Mouse (Mus musculus) myocyte (in vitro differentiated cells): Measurements from ENCODE around the gene Gm37240.

Experiments used
- CEBPB ChIP-seq: IDR thresholded peaks from 2 replicates; pipeline ENCODE4 v1.6.1; 2011; ENCODE audit warnings: mild to moderate bottlenecking, moderate library complexity; ENCODE audit not compliant: poor library complexity, insufficient read depth, severe bottlenecking
- E2F4 ChIP-seq: IDR thresholded peaks from one replicate; pipeline ENCODE4 v1.6.1; 2011; ENCODE audit warnings: mild to moderate bottlenecking, control low read depth, moderate library complexity; ENCODE audit not compliant: insufficient read depth
- MAX ChIP-seq: IDR thresholded peaks from one replicate; pipeline ENCODE4 v1.6.1; 2011; ENCODE audit warnings: low read depth, mild to moderate bottlenecking, control low read depth
- MYOD1 ChIP-seq, 3 experiments: IDR thresholded peaks; one replicate each; pipeline ENCODE4 v1.6.1; 2011; ENCODE audit warnings: control low read depth in 2 of 3, low read depth in 2 of 3, mild to moderate bottlenecking in 2 of 3, moderate library complexity in 1 of 3; ENCODE audit not compliant: insufficient read length in 2 of 3, control insufficient read depth in 1 of 3
- MYOG ChIP-seq, 3 experiments: IDR thresholded peaks; one replicate each; pipeline ENCODE4 v1.6.1; 2011; ENCODE audit warnings: control low read depth in 2 of 3, low read depth in 2 of 3, mild to moderate bottlenecking in 2 of 3; ENCODE audit not compliant: insufficient read length in 2 of 3, control insufficient read depth in 1 of 3, insufficient read depth in 1 of 3
- POLR2A ChIP-seq: IDR thresholded peaks from one replicate; pipeline ENCODE4 v1.6.1; 2011; ENCODE audit warnings: low read depth, mild to moderate bottlenecking, control low read depth, moderate library complexity; ENCODE audit not compliant: insufficient read length
- POLR2AphosphoS2 ChIP-seq: IDR thresholded peaks from one replicate; pipeline ENCODE4 v1.6.1; 2011; ENCODE audit warnings: low read depth, control low read depth; ENCODE audit not compliant: insufficient read length
- REST ChIP-seq: IDR thresholded peaks from one replicate; pipeline ENCODE4 v1.6.1; 2011; ENCODE audit warnings: mild to moderate bottlenecking, control low read depth, moderate library complexity; ENCODE audit not compliant: insufficient read depth, insufficient read length
- SRF ChIP-seq: IDR thresholded peaks from one replicate; pipeline ENCODE4 v1.6.1; 2011; ENCODE audit warnings: low read depth; ENCODE audit not compliant: control insufficient read depth, insufficient read length
- TCF12 ChIP-seq: IDR thresholded peaks from one replicate; pipeline ENCODE4 v1.6.1; 2011; ENCODE audit warnings: mild to moderate bottlenecking, control low read depth; ENCODE audit not compliant: poor library complexity, insufficient read depth, severe bottlenecking
- TCF3 ChIP-seq: IDR thresholded peaks from one replicate; pipeline ENCODE4 v1.6.1; 2011; ENCODE audit warnings: low read depth, control low read depth; ENCODE audit not compliant: insufficient read length
- USF1 ChIP-seq: IDR thresholded peaks from one replicate; pipeline ENCODE4 v1.6.1; 2011; ENCODE audit warnings: low read depth, mild to moderate bottlenecking, control low read depth, moderate library complexity

GRCm38 (mm10) chr3:85850079-85850478 lies 37.2 kb downstream of the Gm37240 start:
- TF ChIP-seq POLR2A (no peak), USF1 (no peak), POLR2AphosphoS2 (no peak), E2F4 (no peak), MYOG (IDR thresholded peaks at IDR 0.05; ENCODE audit: control insufficient read depth in 1 of 3, insufficient read depth in 1 of 3, insufficient read length in 2 of 3, low read depth in 2 of 3) (no peak), MAX (no peak), SRF (no peak), TCF3 (no peak), TCF12 (no peak), REST (no peak), MYOD1 (IDR thresholded peaks at IDR 0.05; ENCODE audit: control insufficient read depth in 1 of 3, insufficient read length in 2 of 3, low read depth in 2 of 3) (no peak), CEBPB (no peak)
